Mouse (Mus musculus) megakaryocyte, embryonic 14.5 days (primary cell): ENCODE results near the gene Hist1h2bg. TPM values are rescaled to one million over a fixed set of nuclear protein-coding genes. Genes with fewer than 3 reads are reported as not detected.

Source experiments
- H3K27me3 ChIP-seq: replicated peaks from 2 replicates; pipeline ENCODE3; 2012; ENCODE audit warnings: inconsistent platforms
- H3K36me3 ChIP-seq: replicated peaks from 2 replicates; pipeline ENCODE3; 2012; ENCODE audit warnings: low read length, inconsistent platforms, mixed read lengths
- H3K4me1 ChIP-seq: 2 replicates; pipeline ENCODE4 v1.6.1; 2012; ENCODE audit warnings: inconsistent platforms
- H3K4me3 ChIP-seq: replicated peaks from 2 replicates; pipeline ENCODE3; 2012; ENCODE audit warnings: moderate library complexity, mild to moderate bottlenecking, inconsistent platforms
- H3K9me3 ChIP-seq: 2 replicates; pipeline ENCODE4 v1.6.1; 2012; ENCODE audit warnings: inconsistent platforms
- FLI1 ChIP-seq: IDR thresholded peaks from 2 replicates; pipeline ENCODE4 v1.6.1; 2012; ENCODE audit warnings: low read length, inconsistent platforms, mixed read lengths
- GATA1 ChIP-seq: IDR thresholded peaks from 3 replicates; pipeline ENCODE4 v1.6.1; 2012; ENCODE audit warnings: mixed read lengths, low read length, inconsistent platforms, borderline replicate concordance
- polyA plus RNA-seq: library from polyadenylated mRNA; stranded (reverse); fragments of >175 nt; gene quantifications from 2 replicates; pipeline ENCODE4 v1.2.3, GENCODE M21; 2012; ENCODE audit warnings: low replicate concordance; ENCODE audit not compliant: insufficient read depth

Gene Hist1h2bg
- polyA plus RNA-seq, 1 experiment, result 16.8 TPM

DNA sequence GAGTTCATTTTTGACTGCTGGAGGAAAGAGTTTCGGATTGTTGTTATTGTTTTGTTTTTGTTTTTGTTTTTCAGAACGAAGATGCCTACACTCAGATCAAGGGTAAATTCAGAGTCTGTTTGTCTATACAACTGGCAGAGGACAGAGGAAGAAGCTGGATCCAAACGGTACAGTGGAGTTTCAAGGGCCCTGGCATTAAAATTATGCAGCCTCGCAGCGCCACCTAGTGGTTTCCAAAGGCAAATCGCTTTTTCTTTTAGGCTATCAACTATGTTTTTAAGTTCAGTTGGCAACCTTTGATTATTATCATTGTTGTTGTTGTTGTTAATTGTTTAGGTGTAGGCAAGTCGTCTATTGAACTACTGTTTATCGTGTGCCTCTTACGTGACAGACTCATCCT, 26.8 kb downstream of the Hist1h2bg start:
- no peak overlapping the region for H3K4me3 ChIP-seq
- H3K9me3 ChIP-seq, result no peaks in the 10 kb centered on the region
- H3K4me1 ChIP-seq, result peaks cover 53% of the 10 kb centered on the region
- H3K27me3 ChIP-seq, result no peaks in the 10 kb centered on the region
- H3K36me3 ChIP-seq, result no peaks in the 10 kb centered on the region
- TF ChIP-seq GATA1 (no peak), FLI1 (no peak)

DNA sequence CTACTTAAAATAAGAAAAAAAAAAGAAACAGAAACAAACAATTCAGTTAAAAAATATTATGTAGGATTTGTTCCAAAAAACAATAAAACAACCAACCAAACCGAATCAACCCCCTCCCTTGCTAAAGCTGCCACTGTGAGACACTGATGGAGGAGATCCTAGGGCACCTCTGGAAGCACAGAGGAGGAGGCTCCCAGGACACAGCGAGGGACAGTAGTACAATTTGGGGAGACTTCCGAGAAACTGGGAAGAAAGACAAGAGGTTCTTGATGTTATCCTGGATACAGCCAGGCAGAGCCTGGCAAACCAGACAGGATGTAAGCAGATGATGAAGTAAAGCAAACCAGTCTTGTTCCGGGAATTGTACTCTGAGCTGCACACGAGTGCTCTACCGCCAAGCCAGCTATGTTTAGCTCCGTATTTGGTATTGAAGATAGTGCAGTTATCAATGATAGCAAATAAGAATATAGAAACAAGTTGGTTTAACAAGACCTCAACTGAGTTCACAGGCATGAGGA, 32.0 kb downstream of the Hist1h2bg start:
- Histone ChIP-seq H3K4me3 (no peak overlapping the region), H3K9me3 (no peaks in the 10 kb centered on the region), H3K4me1 (peaks cover 29% of the 10 kb centered on the region), H3K27me3 (no peaks in the 10 kb centered on the region), H3K36me3 (no peaks in the 10 kb centered on the region)
- no peak for TF ChIP-seq GATA1
- TF ChIP-seq FLI1, result no peak

DNA sequence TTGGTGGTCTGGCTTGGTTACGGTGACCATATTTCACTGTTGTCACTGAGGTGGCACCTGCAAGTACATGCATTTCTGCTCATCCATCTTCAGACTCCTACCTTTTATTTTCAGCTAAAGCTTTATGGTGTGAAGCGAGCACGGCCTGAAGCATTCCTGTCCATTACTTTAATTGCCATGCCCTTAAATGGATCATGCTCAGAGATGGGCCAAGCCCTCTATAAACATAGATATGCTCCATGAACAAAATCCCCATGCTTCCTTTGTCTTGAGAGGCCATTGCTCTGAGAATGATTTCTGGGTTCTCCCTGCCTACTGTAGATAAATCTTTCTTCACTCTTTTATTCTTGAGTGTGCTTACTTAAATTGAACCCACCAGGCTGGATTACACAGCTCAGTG, 33.3 kb downstream of the Hist1h2bg start:
- H3K9me3 ChIP-seq, result no peaks in the 10 kb centered on the region
- no peaks in the 10 kb centered on the region for H3K36me3 ChIP-seq
- no peak overlapping the region for H3K4me3 ChIP-seq
- TF ChIP-seq GATA1 (no peak), FLI1 (no peak)
- H3K4me1 ChIP-seq, result peaks cover 32% of the 10 kb centered on the region
- H3K27me3 ChIP-seq, result no peaks in the 10 kb centered on the region

DNA sequence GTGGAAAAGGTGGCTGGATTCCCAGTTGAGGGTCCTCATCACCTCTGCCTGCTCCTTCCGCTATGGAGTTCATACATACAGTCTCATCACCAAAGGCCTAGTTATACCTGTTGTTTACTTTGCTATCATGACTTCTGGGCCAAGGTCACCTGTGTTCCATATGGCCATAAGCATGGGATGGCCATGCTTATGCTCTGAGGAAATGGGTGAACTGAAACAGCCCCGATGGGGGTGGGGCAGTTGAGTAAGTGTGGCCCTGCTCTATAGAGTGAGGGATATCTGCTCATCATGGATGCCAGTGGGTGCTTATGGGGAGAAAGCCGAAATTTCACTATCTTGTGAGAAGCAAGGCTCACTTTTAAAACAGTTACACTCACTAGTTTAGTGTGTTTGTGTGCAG, 33.9 kb downstream of the Hist1h2bg start:
- H3K27me3 ChIP-seq, result no peaks in the 10 kb centered on the region
- H3K4me1 ChIP-seq, result peaks cover 38% of the 10 kb centered on the region
- H3K36me3 ChIP-seq, result no peaks in the 10 kb centered on the region
- H3K4me3 ChIP-seq, result no peak overlapping the region
- TF ChIP-seq FLI1, result no peak
- TF ChIP-seq GATA1, result no peak
- no peaks in the 10 kb centered on the region for H3K9me3 ChIP-seq

DNA sequence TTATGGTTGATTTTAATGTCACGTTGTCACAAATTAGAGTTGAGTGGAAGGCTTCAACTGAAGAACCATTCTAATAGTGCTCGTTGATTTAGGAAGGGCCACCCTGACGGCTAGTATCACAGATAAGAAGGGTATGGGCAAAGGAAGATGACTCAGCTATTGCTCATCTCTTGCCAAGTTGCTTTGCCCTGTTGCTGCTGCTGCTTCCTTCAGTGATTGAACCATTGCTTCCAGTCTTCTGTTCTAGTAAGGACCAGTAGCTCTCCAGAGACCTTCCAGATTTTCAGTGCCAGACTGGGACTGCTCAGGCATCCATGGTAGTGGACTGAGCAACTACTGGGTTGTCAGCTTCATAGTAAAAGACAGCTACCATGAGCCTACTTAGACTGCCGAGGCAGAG, 38.0 kb downstream of the Hist1h2bg start:
- H3K4me1 ChIP-seq, result peaks cover 36% of the 10 kb centered on the region
- TF ChIP-seq GATA1 (no peak), FLI1 (no peak)
- no peaks in the 10 kb centered on the region for H3K27me3 ChIP-seq
- H3K9me3 ChIP-seq, result no peaks in the 10 kb centered on the region
- H3K4me3 ChIP-seq, result peak overlapping the region; percentile 62
- peaks cover 5% of the 10 kb centered on the region for H3K36me3 ChIP-seq

DNA sequence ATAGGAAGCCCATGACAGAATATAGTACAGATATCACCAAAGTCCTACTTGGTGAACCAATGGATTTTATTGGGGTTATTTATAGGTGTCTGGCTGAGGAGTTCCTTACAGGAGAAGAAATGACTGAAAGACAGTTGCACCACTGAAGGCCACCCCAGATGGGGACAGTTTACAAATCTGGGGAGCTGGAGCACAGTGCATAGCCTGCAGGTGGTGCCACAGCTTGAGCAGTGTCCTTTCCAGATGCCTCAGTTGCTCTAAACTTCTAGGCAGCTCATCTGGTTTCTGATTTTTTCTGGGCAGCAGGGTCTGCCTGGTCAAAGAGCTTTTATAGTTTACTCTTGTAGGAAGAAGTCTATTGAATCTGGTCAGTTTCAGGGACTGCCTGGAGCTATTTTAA, 38.6 kb downstream of the Hist1h2bg start:
- peaks cover 5% of the 10 kb centered on the region for H3K36me3 ChIP-seq
- H3K4me3 ChIP-seq, result no peak overlapping the region
- no peaks in the 10 kb centered on the region for H3K9me3 ChIP-seq
- H3K27me3 ChIP-seq, result no peaks in the 10 kb centered on the region
- H3K4me1 ChIP-seq, result peaks cover 29% of the 10 kb centered on the region
- TF ChIP-seq GATA1 (no peak), FLI1 (no peak)

DNA sequence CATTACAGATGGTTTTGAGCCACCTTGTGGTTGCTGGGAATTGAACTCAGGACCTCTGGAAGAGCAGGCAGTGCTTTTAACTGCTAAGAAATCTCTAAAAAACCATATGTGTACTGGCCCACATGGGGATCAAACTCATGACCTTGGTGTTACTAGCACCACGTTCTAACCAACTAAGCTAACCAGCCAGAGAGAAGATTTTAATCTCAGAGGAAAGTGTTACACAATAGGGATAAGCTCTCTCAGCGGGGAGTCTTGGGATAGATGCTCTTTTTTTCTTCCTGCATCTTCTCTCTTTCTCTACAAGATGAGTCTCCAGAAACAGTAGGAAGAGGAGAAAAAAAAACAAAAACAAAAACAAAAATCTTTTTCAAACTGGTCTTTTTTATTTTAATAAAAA, 39.2 kb downstream of the Hist1h2bg start:
- H3K36me3 ChIP-seq, result peaks cover 5% of the 10 kb centered on the region
- H3K27me3 ChIP-seq, result no peaks in the 10 kb centered on the region
- no peaks in the 10 kb centered on the region for H3K9me3 ChIP-seq
- H3K4me1 ChIP-seq, result peaks cover 25% of the 10 kb centered on the region
- no peak overlapping the region for H3K4me3 ChIP-seq
- TF ChIP-seq FLI1, result no peak
- TF ChIP-seq GATA1, result no peak

DNA sequence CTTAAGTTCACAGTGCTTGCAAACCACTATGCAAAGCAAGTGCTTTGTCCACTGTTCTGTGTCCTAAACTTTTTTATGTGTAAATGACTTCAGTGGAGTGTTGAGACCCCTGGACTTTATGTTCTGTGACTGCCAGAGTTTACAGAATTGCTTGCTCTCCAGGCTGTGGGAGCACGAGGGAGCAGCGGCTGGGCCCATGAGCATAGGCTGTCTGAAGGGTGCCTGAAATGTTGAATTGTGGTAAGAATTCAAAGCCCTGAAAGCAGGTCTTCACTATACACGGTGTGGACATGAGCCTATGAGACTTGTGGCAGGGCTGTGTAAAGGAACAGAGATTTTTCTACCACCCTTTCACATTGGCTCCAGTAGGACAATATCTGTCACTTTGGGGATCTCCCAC, 40.4 kb downstream of the Hist1h2bg start:
- H3K27me3 ChIP-seq, result no peaks in the 10 kb centered on the region
- peaks cover 16% of the 10 kb centered on the region for H3K4me1 ChIP-seq
- no peak overlapping the region for H3K4me3 ChIP-seq
- H3K9me3 ChIP-seq, result no peaks in the 10 kb centered on the region
- TF ChIP-seq GATA1 (no peak), FLI1 (no peak)
- peaks cover 5% of the 10 kb centered on the region for H3K36me3 ChIP-seq

DNA sequence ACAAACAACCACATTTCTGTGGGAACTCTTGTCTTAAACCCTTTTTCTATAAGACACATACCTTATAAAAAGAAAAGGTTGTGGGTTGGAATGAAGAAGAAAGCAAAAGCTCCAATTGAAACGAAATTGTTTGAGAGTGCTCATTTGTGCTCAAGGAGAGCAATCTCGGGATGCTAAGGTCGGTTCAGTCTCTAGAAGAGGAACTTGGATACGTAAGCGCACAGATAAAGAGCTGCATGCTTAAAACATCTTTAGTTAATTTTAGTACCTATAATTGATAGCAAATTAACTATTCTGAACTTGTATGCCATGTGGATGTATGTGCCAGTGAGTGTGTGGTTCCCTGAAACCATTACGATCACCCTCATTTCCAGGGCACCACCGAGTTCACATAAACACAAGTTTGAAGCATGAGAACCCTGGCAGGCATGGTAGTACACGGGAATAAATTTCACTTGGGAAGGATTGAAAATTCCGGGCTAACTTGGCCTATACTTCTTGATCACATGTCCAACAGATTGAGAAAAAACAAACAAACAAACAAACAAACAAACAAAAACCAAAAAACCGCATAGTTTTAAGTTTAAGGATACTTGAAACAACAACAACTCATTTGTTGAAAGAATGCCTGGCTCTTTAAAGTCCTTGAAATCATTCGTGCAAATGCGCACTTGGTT, 49.0 kb downstream of the Hist1h2bg start:
- TF ChIP-seq FLI1, result no peak
- TF ChIP-seq GATA1, result no peak
- Histone ChIP-seq H3K4me1 (peaks cover 32% of the 10 kb centered on the region), H3K4me3 (peak overlapping the region; percentile 92), H3K27me3 (no peaks in the 10 kb centered on the region), H3K36me3 (no peaks in the 10 kb centered on the region), H3K9me3 (no peaks in the 10 kb centered on the region)

DNA sequence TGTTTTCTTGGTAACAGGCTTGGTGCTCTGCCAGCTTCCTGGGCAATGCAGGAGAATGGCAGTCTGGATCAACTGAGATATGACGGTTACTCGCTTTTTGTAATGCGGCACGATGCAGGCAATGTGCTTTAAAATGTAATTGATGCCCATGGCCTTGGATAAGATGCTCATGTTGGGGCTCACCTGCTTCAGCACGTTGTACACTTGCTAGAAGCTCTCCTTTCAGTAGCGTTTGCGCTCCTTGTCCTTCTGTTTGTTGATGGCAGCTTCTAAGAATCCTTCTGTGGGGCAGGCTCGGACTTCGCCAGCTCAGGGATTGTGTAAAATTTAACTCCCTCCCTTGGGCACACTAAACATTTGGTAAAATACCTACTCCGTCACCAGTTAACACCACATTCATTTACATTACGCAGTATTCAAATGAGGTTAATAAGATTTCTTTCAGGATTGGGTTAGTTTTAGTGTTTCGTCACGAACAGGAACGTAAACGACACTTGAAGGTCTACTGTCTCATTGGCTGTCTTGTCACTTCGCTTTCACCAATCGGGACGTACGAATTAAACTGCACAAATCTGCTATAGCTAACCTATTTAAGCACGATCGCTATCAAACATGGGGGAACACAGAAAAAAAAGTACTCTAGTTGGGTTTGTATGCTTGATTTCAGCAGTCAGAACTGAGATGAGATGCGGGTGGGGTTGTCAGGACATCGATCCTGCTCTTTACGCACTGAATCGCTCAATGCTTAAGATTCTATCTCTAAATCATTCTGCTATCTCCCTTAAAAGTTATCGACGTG, 49.7 kb downstream of the Hist1h2bg start, which contains the start of gene Hist1h2be:
TSS of gene Hist1h2be (minus strand) at position 392 of the 799 bp plus-strand sequence.
- no peak for TF ChIP-seq GATA1
- TF ChIP-seq FLI1, result no peak
- H3K27me3 ChIP-seq, result no peaks in the 10 kb centered on the region
- H3K4me1 ChIP-seq, result peaks cover 32% of the 10 kb centered on the region
- peak within 1 kb of the TSS; percentile 92 for H3K4me3 ChIP-seq
- no peaks in the 10 kb centered on the region for H3K36me3 ChIP-seq
- H3K9me3 ChIP-seq, result no peaks in the 10 kb centered on the region

Other genes with a start within 250 kb of the Hist1h2bg start
- 0.07 TPM in 1 of 2 replicates, not detected in the other for gene Zfp322a, start 202.2 kb upstream of the Hist1h2bg start, polyA plus RNA-seq
- 1.6 and 7.8 TPM in 2 replicates for gene Abt1, start 147.5 kb upstream of the Hist1h2bg start, polyA plus RNA-seq
- gene Btn1a1, start 105.5 kb upstream of the Hist1h2bg start, polyA plus RNA-seq, result not detected in 2 replicates
- gene Btn2a2, start 82.5 kb upstream of the Hist1h2bg start, polyA plus RNA-seq, result not detected in 2 replicates
- 443 and 574 TPM in 2 replicates for gene Hist1h4h, start 40.3 kb upstream of the Hist1h2bg start, polyA plus RNA-seq
- gene Hist1h2af, start 37.5 kb upstream of the Hist1h2bg start, polyA plus RNA-seq, result 37.2 and 163 TPM in 2 replicates
- 5.7 and 16.4 TPM in 2 replicates for gene Hist1h3g, start 36.0 kb upstream of the Hist1h2bg start, polyA plus RNA-seq
- gene Hist1h2bh, start 28.0 kb upstream of the Hist1h2bg start, polyA plus RNA-seq, result 1.4 and 2.0 TPM in 2 replicates
- gene Hist1h3f, start 27.3 kb upstream of the Hist1h2bg start, polyA plus RNA-seq, result 7.0 TPM in 1 of 2 replicates, not detected in the other
- gene Hist1h4f, start 19.7 kb upstream of the Hist1h2bg start, polyA plus RNA-seq, result 8.9 and 30.2 TPM in 2 replicates
- gene Hist1h1d, start 18.1 kb upstream of the Hist1h2bg start, polyA plus RNA-seq, result 0.36 and 2.1 TPM in 2 replicates
- 17.9 and 26.5 TPM in 2 replicates for gene Hist1h3e, start 9.0 kb upstream of the Hist1h2bg start, polyA plus RNA-seq
- 13.6 and 16.0 TPM in 2 replicates for gene Hist1h2ae, start 176 bp upstream of the Hist1h2bg start, polyA plus RNA-seq
- gene Hist1h2bf, start 2.8 kb downstream of the Hist1h2bg start, polyA plus RNA-seq, result 7.6 and 73.0 TPM in 2 replicates
- gene Hist1h2ad, start 3.0 kb downstream of the Hist1h2bg start, polyA plus RNA-seq, result 9.6 TPM in 1 of 2 replicates, not detected in the other
- 4.6 and 5.9 TPM in 2 replicates for gene Hist1h3d, start 4.4 kb downstream of the Hist1h2bg start, polyA plus RNA-seq
- gene Hist1h4d, start 10.2 kb downstream of the Hist1h2bg start, polyA plus RNA-seq, result 16.4 and 20.4 TPM in 2 replicates
- gene Hist1h2be, start 49.7 kb downstream of the Hist1h2bg start, polyA plus RNA-seq, result 1.1 and 1.9 TPM in 2 replicates
- 4.7 and 22.2 TPM in 2 replicates for gene Hist1h1e, start 51.2 kb downstream of the Hist1h2bg start, polyA plus RNA-seq
- 3.6 and 4.7 TPM in 2 replicates for gene Hist1h2ac, start 112.6 kb downstream of the Hist1h2bg start, polyA plus RNA-seq
- 148 and 151 TPM in 2 replicates for gene Hist1h2bc, start 112.8 kb downstream of the Hist1h2bg start, polyA plus RNA-seq
- not detected in 2 replicates for gene Hist1h1t, start 124.4 kb downstream of the Hist1h2bg start, polyA plus RNA-seq
- gene Hist1h4c, start 127.1 kb downstream of the Hist1h2bg start, polyA plus RNA-seq, result 4.0 and 19.8 TPM in 2 replicates
- 10.7 TPM in 1 of 2 replicates, not detected in the other for gene Hfe, start 139.5 kb downstream of the Hist1h2bg start, polyA plus RNA-seq
- gene Hist1h1c, start 167.4 kb downstream of the Hist1h2bg start, polyA plus RNA-seq, result 353 and 402 TPM in 2 replicates
- 12.6 TPM in 1 of 2 replicates, not detected in the other for gene Hist1h3c, start 174.2 kb downstream of the Hist1h2bg start, polyA plus RNA-seq
- gene Hist1h2bb, start 175.3 kb downstream of the Hist1h2bg start, polyA plus RNA-seq, result 7.4 TPM in 1 of 2 replicates, not detected in the other
- 16.0 and 17.5 TPM in 2 replicates for gene Hist1h2ab, start 179.7 kb downstream of the Hist1h2bg start, polyA plus RNA-seq
- 9.9 and 14.5 TPM in 2 replicates for gene Hist1h3b, start 180.9 kb downstream of the Hist1h2bg start, polyA plus RNA-seq
- 17.4 and 40.7 TPM in 2 replicates for gene Hist1h4b, start 185.6 kb downstream of the Hist1h2bg start, polyA plus RNA-seq
- gene Hist1h4a, start 189.8 kb downstream of the Hist1h2bg start, polyA plus RNA-seq, result 30.3 and 45.4 TPM in 2 replicates
- gene Hist1h3a, start 191.0 kb downstream of the Hist1h2bg start, polyA plus RNA-seq, result 6.6 and 7.4 TPM in 2 replicates
- gene Hist1h1a, start 192.3 kb downstream of the Hist1h2bg start, polyA plus RNA-seq, result 3.3 and 3.5 TPM in 2 replicates
- gene Trim38, start 198.5 kb downstream of the Hist1h2bg start, polyA plus RNA-seq, result not detected in 2 replicates
- not detected in 2 replicates for gene Slc17a2, start 235.6 kb downstream of the Hist1h2bg start, polyA plus RNA-seq